Mouse (Mus musculus) liver, postnatal 0 days (tissue): ENCODE measurements around the gene Slc40a1.

Experiments used
- CTCF ChIP-seq: sonication (generic); IDR thresholded peaks from 2 replicates; pipeline ENCODE4 v1.5.1; 2016; ENCODE audit warnings: antibody characterized with exemption, low read depth
- EP300 ChIP-seq: IDR thresholded peaks from 2 replicates; pipeline ENCODE4 v1.6.1; 2016; ENCODE audit warnings: antibody characterized with exemption, low read depth, mild to moderate bottlenecking

DNA sequence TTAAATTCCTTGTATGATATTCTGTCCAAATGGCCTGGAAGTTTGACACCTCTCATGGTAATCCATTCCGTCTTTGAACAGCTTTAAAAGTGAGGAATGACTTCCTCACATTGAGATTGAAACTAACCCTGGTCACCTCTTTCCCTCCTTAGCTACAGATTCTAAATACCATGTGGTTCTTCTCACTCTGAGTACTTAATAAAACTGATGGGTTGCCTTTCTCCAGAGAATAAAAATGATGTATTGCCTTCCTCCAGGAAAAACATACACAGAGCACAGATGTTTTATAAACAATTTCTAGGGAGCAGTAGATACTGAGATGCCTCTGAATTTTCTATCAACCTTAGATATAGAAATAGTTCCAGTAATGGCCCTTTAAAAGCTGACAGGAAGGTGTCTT lies 58.3 kb downstream of the Slc40a1 start:
- TF ChIP-seq CTCF (no peak), EP300 (no peak)
